Mouse (Mus musculus) activated CD4-positive, CD25-positive, alpha-beta regulatory T cell, adult 4 months (primary cell): ENCODE results near the gene Gm13871. TPM values are rescaled to one million over a fixed set of nuclear protein-coding genes. Genes with fewer than 3 reads are reported as not detected.
"Not testable (repeated sequence)": the region's sequence is repeated elsewhere in the genome, so short reads cannot be mapped to it uniquely, and the experiment has no call there.

Source experiments
- ATAC-seq: one replicate; pipeline ENCODE4 v1.8.0; 2017
- polyA plus RNA-seq, 2 experiments: library from polyadenylated mRNA; unstranded; fragments of 100-300 nt; shearing (Covaris generic); gene quantifications; one replicate each; pipeline ENCODE4 v1.2.1; 2017

Gm13871 gene
- polyA plus RNA-seq: not detected

GRCm38 (mm10) chr4:73905853-73906252 is at the start of gene Gm13871:
Gene Gm13871, minus strand, starts transcription at chr4:73905953.
- ATAC-seq: not testable (repeated sequence)

GRCm38 (mm10) chr4:73950375-73950896 is 44.7 kb upstream of the Gm13871 start, which contains the start of gene 2310002L09Rik:
Gene 2310002L09Rik, minus strand, starts transcription at chr4:73950846.
- no peak for ATAC-seq

DNA sequence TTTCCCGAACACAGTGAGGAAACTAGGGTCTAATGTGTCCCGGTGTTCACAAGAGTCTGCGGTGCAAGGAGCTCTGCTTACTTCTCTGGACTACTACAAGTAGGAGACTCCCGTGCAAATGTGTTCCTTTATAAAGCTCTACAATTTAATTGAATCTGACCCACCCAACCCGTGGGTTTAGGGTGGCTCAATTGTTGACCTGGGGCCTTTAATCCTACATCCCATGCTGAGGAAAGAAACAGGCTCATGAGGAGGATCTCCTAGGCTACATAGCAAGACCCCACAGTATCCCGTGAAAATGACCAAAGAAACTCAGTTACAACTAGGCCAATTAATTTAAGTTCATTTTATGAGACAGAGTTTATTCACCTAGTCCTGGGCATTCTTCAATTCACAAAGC is 14.9 kb upstream of the Gm13871 start, which contains the start of gene Gm11756:
TSS of gene Gm11756 (minus strand) at position 101 of the 400 bp plus-strand sequence.
- ATAC-seq: not testable (repeated sequence)

DNA sequence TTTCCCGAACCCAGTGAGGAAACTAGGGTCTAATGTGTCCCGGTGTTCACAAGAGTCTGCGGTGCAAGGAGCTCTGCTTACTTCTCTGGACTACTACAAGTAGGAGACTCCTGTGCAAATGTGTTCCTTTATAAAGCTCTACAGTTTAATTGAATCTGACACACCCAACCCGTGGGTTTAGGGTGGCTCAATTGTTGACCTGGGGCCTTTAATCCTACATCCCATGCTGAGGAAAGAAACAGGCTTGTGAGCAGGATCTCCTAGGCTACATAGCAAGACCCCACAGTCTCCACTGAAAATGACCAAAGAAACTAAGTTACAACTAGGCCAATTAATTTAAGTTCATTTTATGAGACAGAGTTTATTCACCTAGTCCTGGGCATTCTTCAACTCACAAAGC is 14.7 kb downstream of the Gm13871 start, which contains the start of gene Gm11757:
TSS of gene Gm11757 (minus strand) at position 101 of the 400 bp plus-strand sequence.
- not testable (repeated sequence) for ATAC-seq

DNA sequence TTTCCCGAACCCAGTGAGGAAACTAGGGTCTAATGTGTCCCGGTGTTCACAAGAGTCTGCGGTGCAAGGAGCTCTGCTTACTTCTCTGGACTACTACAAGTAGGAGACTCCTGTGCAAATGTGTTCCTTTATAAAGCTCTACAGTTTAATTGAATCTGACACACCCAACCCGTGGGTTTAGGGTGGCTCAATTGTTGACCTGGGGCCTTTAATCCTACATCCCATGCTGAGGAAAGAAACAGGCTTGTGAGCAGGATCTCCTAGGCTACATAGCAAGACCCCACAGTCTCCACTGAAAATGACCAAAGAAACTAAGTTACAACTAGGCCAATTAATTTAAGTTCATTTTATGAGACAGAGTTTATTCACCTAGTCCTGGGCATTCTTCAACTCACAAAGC is 29.6 kb downstream of the Gm13871 start, which contains the start of gene Gm11758:
TSS of gene Gm11758 (minus strand) at position 101 of the 400 bp plus-strand sequence.
- not testable (repeated sequence) for ATAC-seq

Other genes starting within 250 kb of the Gm13871 start
- gene Gm11239, start 237.6 kb downstream of the Gm13871 start, polyA plus RNA-seq: not detected
- not detected for gene Gm428, start 222.4 kb downstream of the Gm13871 start, polyA plus RNA-seq
- not detected for gene Rasef, start 115.0 kb downstream of the Gm13871 start, polyA plus RNA-seq
- gene Gm11758, start 29.7 kb downstream of the Gm13871 start, polyA plus RNA-seq: not detected
- not detected for gene Gm11757, start 14.8 kb downstream of the Gm13871 start, polyA plus RNA-seq
- gene Gm11756, start 14.8 kb upstream of the Gm13871 start, polyA plus RNA-seq: not detected
- not detected for gene 2310002L09Rik, start 44.9 kb upstream of the Gm13871 start, polyA plus RNA-seq
- under 1 TPM in 1 of 2 experiments, not detected in 1; 0.30 TPM for gene Frmd3, start 107.5 kb upstream of the Gm13871 start, polyA plus RNA-seq